Mouse (Mus musculus): ENCODE measurements at regions not wholly inside any gene's neighbourhood (a gene's known extent, or its start where the extent isn't known, plus 50 kb on each side); places are given as distances from the start of the nearest gene placed in this dataset.

GRCm38 (mm10) chr9:47386646-47387045 is 143.3 kb upstream of the Cadm1 start:
- Histone ChIP-seq H3K4me1 (ENCODE audit: control insufficient read depth, insufficient read depth, low read length) (no peaks in the 10 kb centered on the region), H3K27ac (ENCODE audit: control insufficient read depth, insufficient read depth, low read depth, low read length, poor library complexity) (no peak overlapping the region), H3K4me3 (replicated peaks; ENCODE audit: control insufficient read depth, low read depth, low read length) (no peak overlapping the region)
- 78% methylated on average over 11 of the region's 11 CpGs for whole genome bisulfite sequencing
- TF ChIP-seq POLR2A (IDR thresholded peaks at IDR 0.05; ENCODE audit: borderline replicate concordance, control insufficient read depth, low read depth, low read length) (no peak), CTCF (IDR thresholded peaks at IDR 0.05; ENCODE audit: control insufficient read depth, insufficient read depth, low read length) (no peak)

DNA sequence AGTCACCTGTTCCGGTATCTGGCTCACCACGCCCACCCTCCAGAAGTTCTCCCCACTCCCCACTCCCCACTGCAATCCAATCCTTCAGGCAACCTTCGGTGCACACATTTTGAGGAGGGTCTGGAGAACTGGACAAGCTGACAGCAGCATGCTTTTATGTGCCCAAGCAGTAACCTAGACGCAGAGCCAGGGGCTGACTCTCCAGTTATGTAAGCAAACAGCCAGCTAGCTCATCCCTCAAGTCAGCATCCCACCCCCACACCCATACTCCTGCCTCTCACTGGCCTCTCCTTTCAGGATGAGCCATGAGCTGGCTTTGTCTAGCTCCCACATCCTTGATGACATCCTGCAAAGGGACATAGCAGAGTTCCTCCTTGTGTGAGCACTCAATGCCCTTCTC is 142.8 kb upstream of the Cadm1 start:
- TF ChIP-seq CTCF (IDR thresholded peaks at IDR 0.05; ENCODE audit: control insufficient read depth, insufficient read depth, low read length): no peak
- TF ChIP-seq POLR2A (IDR thresholded peaks at IDR 0.05; ENCODE audit: borderline replicate concordance, control insufficient read depth, low read depth, low read length): no peak
- no peak overlapping the region for H3K4me3 ChIP-seq (replicated peaks; ENCODE audit: control insufficient read depth, low read depth, low read length)
- 83% methylated on average over 4 of the region's 4 CpGs for WGBS

GRCm38 (mm10) chr9:47387716-47388300 is 142.2 kb upstream of the Cadm1 start:
- Histone ChIP-seq H3K4me1 (ENCODE audit: control insufficient read depth, insufficient read depth, low read length) (no peaks in the 10 kb centered on the region), H3K4me3 (replicated peaks; ENCODE audit: control insufficient read depth, low read depth, low read length) (no peak overlapping the region), H3K27ac (ENCODE audit: control insufficient read depth, insufficient read depth, low read depth, low read length, poor library complexity) (no peak overlapping the region)
- TF ChIP-seq CTCF (IDR thresholded peaks at IDR 0.05; ENCODE audit: control insufficient read depth, insufficient read depth, low read length) (no peak), POLR2A (IDR thresholded peaks at IDR 0.05; ENCODE audit: borderline replicate concordance, control insufficient read depth, low read depth, low read length) (no peak)
- WGBS: 61% methylated on average over 8 of the region's 8 CpGs

More for the DNA sequence above, 142.8 kb upstream of the Cadm1 start:
- H3K27ac ChIP-seq (ENCODE audit: control insufficient read depth, insufficient read depth, low read depth, low read length, poor library complexity): no peak overlapping the region
- no peaks in the 10 kb centered on the region for H3K4me1 ChIP-seq (ENCODE audit: control insufficient read depth, insufficient read depth, low read length)

GRCm38 (mm10) chr9:47389901-47390300 is 140.1 kb upstream of the Cadm1 start:
- Histone ChIP-seq H3K4me1 (ENCODE audit: control insufficient read depth, insufficient read depth, low read length) (no peaks in the 10 kb centered on the region), H3K4me3 (replicated peaks; ENCODE audit: control insufficient read depth, low read depth, low read length) (no peak overlapping the region), H3K27ac (ENCODE audit: control insufficient read depth, insufficient read depth, low read depth, low read length, poor library complexity) (no peak overlapping the region)
- TF ChIP-seq POLR2A (IDR thresholded peaks at IDR 0.05; ENCODE audit: borderline replicate concordance, control insufficient read depth, low read depth, low read length) (no peak), CTCF (IDR thresholded peaks at IDR 0.05; ENCODE audit: control insufficient read depth, insufficient read depth, low read length) (no peak)
- 84% methylated on average over 6 of the region's 6 CpGs for WGBS

DNA sequence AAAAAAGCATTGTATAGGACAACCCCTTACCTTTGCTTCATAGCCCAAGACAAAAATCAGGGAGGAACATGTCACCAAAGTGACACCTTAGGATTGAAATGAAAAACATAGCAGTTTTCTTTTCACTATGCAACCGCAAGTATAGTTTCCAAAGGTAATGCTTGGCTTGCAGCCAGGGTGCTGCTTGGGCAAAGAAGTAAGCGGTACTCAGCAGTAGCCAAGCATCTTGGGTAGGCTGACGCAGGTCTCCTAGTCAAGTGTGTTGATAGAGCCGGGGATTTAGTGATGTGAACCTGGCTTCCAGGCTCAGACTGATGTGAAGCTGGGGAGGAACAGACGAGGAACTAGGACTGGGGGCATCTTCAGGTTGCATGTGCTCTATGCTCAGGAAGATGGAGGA is 138.3 kb upstream of the Cadm1 start:
- TF ChIP-seq POLR2A (IDR thresholded peaks at IDR 0.05; ENCODE audit: borderline replicate concordance, control insufficient read depth, low read depth, low read length) (no peak), CTCF (IDR thresholded peaks at IDR 0.05; ENCODE audit: control insufficient read depth, insufficient read depth, low read length) (no peak)
- no peak overlapping the region for H3K27ac ChIP-seq (ENCODE audit: control insufficient read depth, insufficient read depth, low read depth, low read length, poor library complexity)
- H3K4me3 ChIP-seq (replicated peaks; ENCODE audit: control insufficient read depth, low read depth, low read length): no peak overlapping the region
- WGBS: 73% methylated on average over 5 of the region's 5 CpGs
- no peaks in the 10 kb centered on the region for H3K4me1 ChIP-seq (ENCODE audit: control insufficient read depth, insufficient read depth, low read length)

DNA sequence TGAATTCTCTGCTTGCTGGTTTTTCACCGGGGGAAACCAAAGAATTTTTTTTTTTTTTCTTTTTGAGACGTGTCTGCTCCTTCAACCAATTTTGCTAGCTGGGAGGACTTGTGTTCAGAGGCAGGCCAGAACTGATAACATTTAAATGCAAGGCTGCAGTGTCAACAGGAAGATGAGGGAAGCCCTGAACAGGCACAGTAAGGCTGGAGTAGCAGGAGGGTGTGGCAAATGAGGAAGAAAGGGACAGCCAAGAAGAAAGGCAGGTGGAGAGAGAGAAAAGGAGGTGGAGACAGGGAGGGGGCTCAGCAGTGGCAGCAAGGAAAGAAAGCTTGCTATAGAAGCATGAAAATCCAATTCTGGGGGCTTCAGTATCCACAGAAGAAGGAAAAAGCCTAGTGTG is 130.4 kb upstream of the Cadm1 start:
- no peaks in the 10 kb centered on the region for H3K4me1 ChIP-seq (ENCODE audit: control insufficient read depth, insufficient read depth, low read length)
- TF ChIP-seq CTCF (IDR thresholded peaks at IDR 0.05; ENCODE audit: control insufficient read depth, insufficient read depth, low read length) (no peak), POLR2A (IDR thresholded peaks at IDR 0.05; ENCODE audit: borderline replicate concordance, control insufficient read depth, low read depth, low read length) (no peak)
- H3K4me3 ChIP-seq (replicated peaks; ENCODE audit: control insufficient read depth, low read depth, low read length): no peak overlapping the region
- no peak overlapping the region for H3K27ac ChIP-seq (ENCODE audit: control insufficient read depth, insufficient read depth, low read depth, low read length, poor library complexity)
- 10% methylated on average over 2 of the region's 2 CpGs for WGBS

GRCm38 (mm10) chr9:47400117-47400823 is 129.7 kb upstream of the Cadm1 start:
- 33% methylated on average over 7 of the region's 7 CpGs for WGBS
- TF ChIP-seq POLR2A (IDR thresholded peaks at IDR 0.05; ENCODE audit: borderline replicate concordance, control insufficient read depth, low read depth, low read length) (no peak), CTCF (IDR thresholded peaks at IDR 0.05; ENCODE audit: control insufficient read depth, insufficient read depth, low read length) (no peak)
- H3K4me1 ChIP-seq (ENCODE audit: control insufficient read depth, insufficient read depth, low read length): no peaks in the 10 kb centered on the region
- H3K27ac ChIP-seq (ENCODE audit: control insufficient read depth, insufficient read depth, low read depth, low read length, poor library complexity): no peak overlapping the region
- H3K4me3 ChIP-seq (replicated peaks; ENCODE audit: control insufficient read depth, low read depth, low read length): no peak overlapping the region

GRCm38 (mm10) chr9:47401511-47401910 is 128.5 kb upstream of the Cadm1 start:
- Histone ChIP-seq H3K27ac (ENCODE audit: control insufficient read depth, insufficient read depth, low read depth, low read length, poor library complexity) (no peak overlapping the region), H3K4me3 (replicated peaks; ENCODE audit: control insufficient read depth, low read depth, low read length) (no peak overlapping the region), H3K4me1 (ENCODE audit: control insufficient read depth, insufficient read depth, low read length) (no peaks in the 10 kb centered on the region)
- TF ChIP-seq POLR2A (IDR thresholded peaks at IDR 0.05; ENCODE audit: borderline replicate concordance, control insufficient read depth, low read depth, low read length): no peak
- TF ChIP-seq CTCF (IDR thresholded peaks at IDR 0.05; ENCODE audit: control insufficient read depth, insufficient read depth, low read length): no peak
- 83% methylated on average over 11 of the region's 11 CpGs for WGBS

Measured in bone marrow, adult 2 months (tissue).